Mouse (Mus musculus): ENCODE measurements at regions not wholly inside any gene's neighbourhood (a gene's known extent, or its start where the extent isn't known, plus 50 kb on each side); places are given as distances from the start of the nearest gene placed in this dataset.

DNA sequence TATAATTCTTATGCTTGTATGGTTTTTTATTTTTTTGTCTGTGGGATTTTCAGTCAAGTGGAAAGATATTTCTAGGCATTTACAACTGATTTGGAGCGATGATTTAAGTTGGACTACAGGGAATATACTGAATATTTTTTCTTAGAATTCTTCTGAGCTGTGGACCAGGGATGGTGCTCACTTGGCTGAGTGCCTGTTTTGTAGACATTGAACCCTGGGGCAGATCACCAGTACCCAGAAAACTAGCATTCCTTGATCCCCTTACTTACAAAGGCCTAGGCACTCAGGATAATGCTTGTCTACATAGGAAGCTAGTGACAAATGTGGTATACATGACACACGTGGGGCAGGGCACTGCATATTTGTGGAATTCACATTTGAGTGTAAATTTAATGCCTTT is 624.6 kb downstream of the Inhba start:
- no peaks in the 10 kb centered on the region for H3K79me2 ChIP-seq (ENCODE audit: control insufficient read depth, insufficient read depth)
- H3K4me3 ChIP-seq (ENCODE audit: insufficient read depth, poor library complexity, severe bottlenecking) = no peak overlapping the region
- no peak overlapping the region for H3ac ChIP-seq (ENCODE audit: control insufficient read depth, insufficient read length, low read depth)
- no peaks in the 10 kb centered on the region for H3K79me3 ChIP-seq (ENCODE audit: low read depth)
- H3K27me3 ChIP-seq (ENCODE audit: control insufficient read depth, insufficient read depth, insufficient read length) = no peaks in the 10 kb centered on the region
- H3K36me3 ChIP-seq (ENCODE audit: control insufficient read depth, insufficient read depth) = no peaks in the 10 kb centered on the region
- TF ChIP-seq MYOD1 (IDR thresholded peaks at IDR 0.05; ENCODE audit: control insufficient read depth, insufficient read length, low read depth) = no peak
- TF ChIP-seq CEBPB (IDR thresholded peaks at IDR 0.05; ENCODE audit: low read depth) = no peak
- TF ChIP-seq MAX (IDR thresholded peaks at IDR 0.05) = no peak
- no peak for TF ChIP-seq USF1 (IDR thresholded peaks at IDR 0.05; ENCODE audit: low read depth)
- TF ChIP-seq MYOG (IDR thresholded peaks at IDR 0.05; ENCODE audit: control insufficient read depth, extremely low read depth, insufficient read length) = no peak

- Histone ChIP-seq H3K79me3 (ENCODE audit: low read depth) (no peaks in the 10 kb centered on the region), H3K79me2 (ENCODE audit: control insufficient read depth, insufficient read depth) (no peaks in the 10 kb centered on the region), H3K27me3 (ENCODE audit: control insufficient read depth, insufficient read depth, insufficient read length) (no peaks in the 10 kb centered on the region), H3ac (ENCODE audit: control insufficient read depth, insufficient read length, low read depth) (no peak overlapping the region), H3K4me3 (ENCODE audit: insufficient read depth, poor library complexity, severe bottlenecking) (no peak overlapping the region), H3K36me3 (ENCODE audit: control insufficient read depth, insufficient read depth) (no peaks in the 10 kb centered on the region)
- no peak for TF ChIP-seq MYOG (IDR thresholded peaks at IDR 0.05; ENCODE audit: control insufficient read depth, extremely low read depth, insufficient read length)
- no peak for TF ChIP-seq USF1 (IDR thresholded peaks at IDR 0.05; ENCODE audit: low read depth)
- TF ChIP-seq FOSL1 (IDR thresholded peaks at IDR 0.05; ENCODE audit: insufficient read depth, low read length, poor library complexity, severe bottlenecking) = peak; percentile 38
- TF ChIP-seq CEBPB (IDR thresholded peaks at IDR 0.05; ENCODE audit: low read depth) = no peak
- TF ChIP-seq MAX (IDR thresholded peaks at IDR 0.05) = peak; percentile 77
- no peak for TF ChIP-seq MYOD1 (IDR thresholded peaks at IDR 0.05; ENCODE audit: control insufficient read depth, insufficient read length, low read depth)
- no peak for TF ChIP-seq CTCF (IDR thresholded peaks at IDR 0.05; ENCODE audit: control insufficient read depth, insufficient read depth, insufficient read length)
These were observed 630.2 kb downstream of the Inhba start for GRCm38 (mm10) chr13:16641611-16642449.

- Histone ChIP-seq H3ac (ENCODE audit: control insufficient read depth, insufficient read length, low read depth) (no peak overlapping the region), H3K36me3 (ENCODE audit: control insufficient read depth, insufficient read depth) (no peaks in the 10 kb centered on the region), H3K79me3 (ENCODE audit: low read depth) (no peaks in the 10 kb centered on the region), H3K27me3 (ENCODE audit: control insufficient read depth, insufficient read depth, insufficient read length) (no peaks in the 10 kb centered on the region), H3K79me2 (ENCODE audit: control insufficient read depth, insufficient read depth) (no peaks in the 10 kb centered on the region), H3K4me3 (ENCODE audit: insufficient read depth, poor library complexity, severe bottlenecking) (no peak overlapping the region)
- no peak for TF ChIP-seq MYOG (IDR thresholded peaks at IDR 0.05; ENCODE audit: control insufficient read depth, extremely low read depth, insufficient read length)
These were observed 630.9 kb downstream of the Inhba start for GRCm38 (mm10) chr13:16642450-16642994.

- Histone ChIP-seq H3K79me3 (ENCODE audit: low read depth) (no peaks in the 10 kb centered on the region), H3K79me2 (ENCODE audit: control insufficient read depth, insufficient read depth) (no peaks in the 10 kb centered on the region), H3ac (ENCODE audit: control insufficient read depth, insufficient read length, low read depth) (no peak overlapping the region), H3K4me3 (ENCODE audit: insufficient read depth, poor library complexity, severe bottlenecking) (no peak overlapping the region), H3K36me3 (ENCODE audit: control insufficient read depth, insufficient read depth) (no peaks in the 10 kb centered on the region), H3K27me3 (ENCODE audit: control insufficient read depth, insufficient read depth, insufficient read length) (no peaks in the 10 kb centered on the region)
- TF ChIP-seq CEBPB (IDR thresholded peaks at IDR 0.05; ENCODE audit: low read depth) = no peak
- no peak for TF ChIP-seq CTCF (IDR thresholded peaks at IDR 0.05; ENCODE audit: control insufficient read depth, insufficient read depth, insufficient read length)
- no peak for TF ChIP-seq MAX (IDR thresholded peaks at IDR 0.05)
- no peak for TF ChIP-seq MYOD1 (IDR thresholded peaks at IDR 0.05; ENCODE audit: control insufficient read depth, insufficient read length, low read depth)
- no peak for TF ChIP-seq FOSL1 (IDR thresholded peaks at IDR 0.05; ENCODE audit: insufficient read depth, low read length, poor library complexity, severe bottlenecking)
- no peak for TF ChIP-seq MYOG (IDR thresholded peaks at IDR 0.05; ENCODE audit: control insufficient read depth, extremely low read depth, insufficient read length)
- no peak for TF ChIP-seq USF1 (IDR thresholded peaks at IDR 0.05; ENCODE audit: low read depth)
These were observed 633.7 kb downstream of the Inhba start for GRCm38 (mm10) chr13:16645311-16645710.

DNA sequence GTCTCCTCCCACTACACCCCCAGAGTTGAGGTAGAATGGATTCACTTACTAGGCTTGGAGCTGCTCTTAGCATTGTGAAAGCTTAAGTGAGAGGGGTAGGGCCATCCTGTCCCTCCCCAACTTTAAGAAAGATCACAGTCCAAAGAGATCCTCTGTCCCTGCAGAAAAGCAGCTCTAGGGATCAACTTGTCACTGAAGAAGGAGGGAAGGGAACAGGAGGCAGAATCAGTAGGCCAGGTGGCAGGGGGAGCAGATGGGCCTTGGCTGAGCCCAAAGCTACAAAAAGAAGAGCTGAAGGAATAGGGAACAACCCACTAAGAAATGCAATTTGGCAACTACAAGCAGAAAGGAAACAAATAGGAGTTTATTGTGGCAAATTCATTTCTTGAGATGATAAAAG is 634.4 kb downstream of the Inhba start:
- TF ChIP-seq CTCF (IDR thresholded peaks at IDR 0.05; ENCODE audit: control insufficient read depth, insufficient read depth, insufficient read length) (no peak), FOSL1 (IDR thresholded peaks at IDR 0.05; ENCODE audit: insufficient read depth, low read length, poor library complexity, severe bottlenecking) (no peak), MYOD1 (IDR thresholded peaks at IDR 0.05; ENCODE audit: control insufficient read depth, insufficient read length, low read depth) (no peak), MAX (IDR thresholded peaks at IDR 0.05) (no peak), CEBPB (IDR thresholded peaks at IDR 0.05; ENCODE audit: low read depth) (no peak), MYOG (IDR thresholded peaks at IDR 0.05; ENCODE audit: control insufficient read depth, extremely low read depth, insufficient read length) (no peak), USF1 (IDR thresholded peaks at IDR 0.05; ENCODE audit: low read depth) (no peak)
- H3K79me3 ChIP-seq (ENCODE audit: low read depth) = no peaks in the 10 kb centered on the region
- H3ac ChIP-seq (ENCODE audit: control insufficient read depth, insufficient read length, low read depth) = no peak overlapping the region
- no peaks in the 10 kb centered on the region for H3K27me3 ChIP-seq (ENCODE audit: control insufficient read depth, insufficient read depth, insufficient read length)
- H3K36me3 ChIP-seq (ENCODE audit: control insufficient read depth, insufficient read depth) = no peaks in the 10 kb centered on the region
- no peaks in the 10 kb centered on the region for H3K79me2 ChIP-seq (ENCODE audit: control insufficient read depth, insufficient read depth)
- no peak overlapping the region for H3K4me3 ChIP-seq (ENCODE audit: insufficient read depth, poor library complexity, severe bottlenecking)

GRCm38 (mm10) chr13:16646649-16647048 is 635.0 kb downstream of the Inhba start:
- Histone ChIP-seq H3ac (ENCODE audit: control insufficient read depth, insufficient read length, low read depth) (no peak overlapping the region), H3K4me3 (ENCODE audit: insufficient read depth, poor library complexity, severe bottlenecking) (no peak overlapping the region)
- peak; percentile 63 for TF ChIP-seq MYOD1 (IDR thresholded peaks at IDR 0.05; ENCODE audit: control insufficient read depth, insufficient read length, low read depth)
- no peak for TF ChIP-seq MYOG (IDR thresholded peaks at IDR 0.05; ENCODE audit: control insufficient read depth, extremely low read depth, insufficient read length)
- no peak for TF ChIP-seq FOSL1 (IDR thresholded peaks at IDR 0.05; ENCODE audit: insufficient read depth, low read length, poor library complexity, severe bottlenecking)
- TF ChIP-seq CTCF (IDR thresholded peaks at IDR 0.05; ENCODE audit: control insufficient read depth, insufficient read depth, insufficient read length) = no peak
- TF ChIP-seq USF1 (IDR thresholded peaks at IDR 0.05; ENCODE audit: low read depth) = no peak
- TF ChIP-seq MAX (IDR thresholded peaks at IDR 0.05) = no peak
- no peak for TF ChIP-seq CEBPB (IDR thresholded peaks at IDR 0.05; ENCODE audit: low read depth)

More at GRCm38 (mm10) chr13:16646649-16647048, 635.0 kb downstream of the Inhba start:
- no peaks in the 10 kb centered on the region for H3K27me3 ChIP-seq (ENCODE audit: control insufficient read depth, insufficient read depth, insufficient read length)
- no peaks in the 10 kb centered on the region for H3K79me2 ChIP-seq (ENCODE audit: control insufficient read depth, insufficient read depth)
- H3K36me3 ChIP-seq (ENCODE audit: control insufficient read depth, insufficient read depth) = no peaks in the 10 kb centered on the region
- H3K79me3 ChIP-seq (ENCODE audit: low read depth) = no peaks in the 10 kb centered on the region

All from C2C12 (cell line).